Mouse (Mus musculus) stomach, embryonic 16.5 days (tissue): ENCODE measurements at regions not wholly inside any gene's neighbourhood (a gene's known extent, or its start where the extent isn't known, plus 50 kb on each side); places are given as distances from the start of the nearest gene placed in this dataset.

Experiments used
- ATAC-seq: fragments of 200-750 bp; cut with Nextera tagmentation; 2 replicates; pipeline ENCODE4 v1.8.0; 2017; ENCODE audit warnings: moderate number of reproducible peaks, moderate TSS enrichment; ENCODE audit not compliant: insufficient read depth, low FRiP score
- H3K27ac ChIP-seq: fragments of 300-500 bp; sonication (generic); 2 replicates; pipeline ENCODE4 v1.5.1; 2014; ENCODE audit warnings: low read length
- H3K27me3 ChIP-seq: fragments of 300-500 bp; sonication (generic); 2 replicates; pipeline ENCODE4 v1.6.1; 2014; ENCODE audit warnings: low read length, control low read depth, mixed read lengths; ENCODE audit not compliant: control insufficient read depth, insufficient read depth
- H3K36me3 ChIP-seq: fragments of 300-500 bp; sonication (generic); 2 replicates; pipeline ENCODE4 v1.6.1; 2014; ENCODE audit warnings: low read length; ENCODE audit not compliant: control insufficient read depth, insufficient read depth
- H3K4me1 ChIP-seq: fragments of 300-500 bp; sonication (generic); 2 replicates; pipeline ENCODE4 v1.6.1; 2014; ENCODE audit warnings: low read length, control low read depth, mixed read lengths; ENCODE audit not compliant: control insufficient read depth, insufficient read depth
- H3K4me2 ChIP-seq: fragments of 300-500 bp; sonication (generic); 2 replicates; pipeline ENCODE4 v1.6.1; 2014; ENCODE audit warnings: low read depth, low read length, mixed read lengths
- H3K4me3 ChIP-seq: fragments of 300-500 bp; sonication (generic); replicated peaks from 2 replicates; pipeline ENCODE4 v1.5.1; 2014; ENCODE audit warnings: mild to moderate bottlenecking, low read length
- H3K9ac ChIP-seq: fragments of 300-500 bp; sonication (generic); 2 replicates; pipeline ENCODE4 v1.6.1; 2014; ENCODE audit warnings: low read length
- H3K9me3 ChIP-seq: fragments of 300-500 bp; sonication (generic); replicated peaks from 2 replicates; pipeline ENCODE4 v1.6.1; 2016; ENCODE audit warnings: low read length, control low read depth; ENCODE audit not compliant: control insufficient read depth
- WGBS: fragments of 180-500 bp; shearing (Covaris S2); extraction: QIAGEN DNeasy Blood & Tissue Kit; methylation state at CpG from one replicate; pipeline ENCODE4 v1.1.7; 2014; 5-methylcytosine and 5-hydroxymethylcytosine counted together

DNA sequence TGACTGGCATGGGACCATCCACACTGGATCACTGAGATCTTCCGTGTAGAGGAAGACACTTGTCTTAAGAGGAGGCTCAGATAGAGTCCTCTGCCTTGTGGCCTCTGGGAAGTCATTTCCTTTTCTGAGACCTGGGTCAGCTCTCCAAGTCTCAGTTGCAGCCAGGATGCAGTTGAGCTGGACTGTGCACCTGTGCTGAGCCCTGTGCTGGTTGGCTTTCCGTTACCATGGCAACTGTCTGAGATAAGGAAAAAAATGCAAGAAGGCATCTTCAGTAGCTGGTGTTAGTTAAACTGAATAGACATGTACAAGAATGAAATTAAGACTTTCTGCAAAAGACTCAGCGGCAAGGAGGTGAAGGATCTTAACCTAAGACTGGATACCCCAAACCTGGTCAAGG lies 82.5 kb upstream of the Tut7 start:
- 76% methylated on average over 3 of the region's 3 CpGs for WGBS
- ATAC-seq = no peak
- H3K9ac ChIP-seq = no peak overlapping the region
- H3K27ac ChIP-seq = no peak overlapping the region
- H3K4me3 ChIP-seq = no peak overlapping the region
- H3K36me3 ChIP-seq = no peaks in the 10 kb centered on the region
- no peaks in the 10 kb centered on the region for H3K4me1 ChIP-seq
- no peak overlapping the region for H3K4me2 ChIP-seq
- H3K9me3 ChIP-seq = 0 out of 2 replicates have a peak, but pooled peaks cover 3% of the 10 kb centered on the region
- H3K27me3 ChIP-seq = no peaks in the 10 kb centered on the region

DNA sequence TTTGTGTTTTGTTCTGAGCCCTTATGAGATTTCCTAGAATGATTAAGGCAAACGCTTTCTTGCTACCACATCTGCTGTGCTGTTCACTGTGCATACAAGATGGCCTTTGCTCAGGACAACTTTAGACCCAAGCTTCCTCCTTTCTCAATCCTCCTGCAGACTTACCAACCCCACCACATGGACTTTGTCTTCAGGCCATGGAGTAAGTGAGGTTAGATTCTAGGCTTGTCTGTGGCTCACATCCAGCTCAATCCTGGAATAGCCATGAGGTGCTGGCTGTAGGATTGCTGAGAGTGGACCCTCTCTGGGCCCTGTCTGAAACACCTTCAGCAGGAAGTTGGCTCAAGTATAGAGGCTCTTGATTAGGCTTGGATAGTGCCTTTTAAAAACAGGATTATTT lies 81.5 kb upstream of the Tut7 start:
- H3K27ac ChIP-seq = no peak overlapping the region
- no peaks in the 10 kb centered on the region for H3K27me3 ChIP-seq
- no peaks in the 10 kb centered on the region for H3K4me1 ChIP-seq
- H3K36me3 ChIP-seq = no peaks in the 10 kb centered on the region
- no peak overlapping the region for H3K4me3 ChIP-seq
- no peak overlapping the region for H3K4me2 ChIP-seq
- WGBS = 62% methylated on average over 1 of the region's 1 CpGs
- 0 out of 2 replicates have a peak, but pooled peaks cover 3% of the 10 kb centered on the region for H3K9me3 ChIP-seq
- no peak for ATAC-seq
- H3K9ac ChIP-seq = no peak overlapping the region

DNA sequence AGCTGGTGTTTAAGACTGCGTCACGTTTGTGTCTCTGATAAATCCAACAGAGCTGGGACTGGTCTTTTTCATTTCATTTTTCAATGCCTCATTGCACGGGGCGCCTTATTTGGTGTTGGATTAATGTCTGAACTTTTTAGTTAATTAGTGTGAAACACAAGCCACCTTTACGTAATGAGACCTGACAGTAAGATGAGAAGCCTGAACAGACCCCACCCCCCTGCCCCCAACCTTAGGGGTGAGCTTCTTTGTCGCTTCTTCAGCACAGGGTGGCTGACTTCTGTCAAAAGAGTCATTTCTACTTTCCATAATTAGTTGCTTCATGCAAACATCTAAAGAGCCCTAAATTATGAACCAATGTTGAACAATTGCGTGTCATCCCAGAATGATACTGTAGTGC lies 76.6 kb upstream of the Tut7 start:
- Histone ChIP-seq H3K4me1 (no peaks in the 10 kb centered on the region), H3K36me3 (no peaks in the 10 kb centered on the region), H3K27ac (no peak overlapping the region), H3K27me3 (no peaks in the 10 kb centered on the region), H3K9ac (no peak overlapping the region), H3K9me3 (no peaks in the 10 kb centered on the region), H3K4me3 (no peak overlapping the region), H3K4me2 (no peak overlapping the region)
- ATAC-seq = no peak
- 62% methylated on average over 7 of the region's 7 CpGs for WGBS

DNA sequence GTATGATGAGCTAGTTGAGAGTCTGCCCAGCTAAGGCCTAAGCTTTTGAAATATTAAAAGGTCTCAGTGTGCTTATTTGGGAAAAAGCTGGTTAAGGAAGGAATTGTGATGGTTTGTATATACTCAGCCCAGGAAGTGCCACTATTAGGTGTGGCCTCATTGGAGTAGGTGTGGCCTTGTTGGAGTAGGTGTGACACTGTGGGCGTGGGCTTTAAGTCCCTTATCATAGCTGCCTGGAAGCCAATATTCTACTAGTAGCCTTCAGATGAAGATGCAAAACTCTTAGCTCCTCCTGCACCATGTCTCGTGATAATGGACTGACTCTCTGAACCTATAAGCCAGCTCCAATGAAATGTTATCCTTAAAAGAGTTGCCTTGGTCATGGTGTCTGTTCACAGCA lies 72.8 kb upstream of the Tut7 start:
- ATAC-seq = no peak
- Histone ChIP-seq H3K36me3 (no peaks in the 10 kb centered on the region), H3K4me3 (no peak overlapping the region), H3K4me1 (no peaks in the 10 kb centered on the region), H3K4me2 (no peak overlapping the region), H3K9me3 (no peaks in the 10 kb centered on the region), H3K27ac (no peak overlapping the region), H3K27me3 (0 out of 2 replicates have a peak, but pooled peaks cover 3% of the 10 kb centered on the region), H3K9ac (no peak overlapping the region)
- WGBS = 88% methylated on average over 2 of the region's 2 CpGs

DNA sequence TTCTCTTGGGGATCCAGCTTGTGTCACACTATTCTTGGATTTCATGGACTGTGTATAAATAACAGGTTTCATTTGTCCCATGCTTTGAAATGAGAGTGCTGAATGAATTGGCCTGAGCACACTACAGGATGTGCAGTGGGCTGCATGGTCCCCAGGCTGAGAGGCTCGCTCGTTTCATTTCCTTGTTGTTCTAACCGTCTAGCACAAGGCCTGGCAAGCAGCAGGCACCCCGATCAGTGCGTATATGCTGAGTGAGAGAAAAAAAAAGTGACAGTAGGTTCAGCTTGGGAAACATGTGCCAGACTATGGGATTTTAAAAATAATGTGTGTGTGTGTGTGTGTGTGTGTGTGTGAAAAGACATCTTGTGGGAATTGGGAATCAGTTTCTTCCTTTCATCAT lies 71.1 kb upstream of the Tut7 start:
- H3K4me1 ChIP-seq = no peaks in the 10 kb centered on the region
- no peak overlapping the region for H3K4me3 ChIP-seq
- WGBS = 57% methylated on average over 5 of the region's 5 CpGs
- H3K9me3 ChIP-seq = no peaks in the 10 kb centered on the region
- no peak overlapping the region for H3K9ac ChIP-seq
- 0 out of 2 replicates have a peak, but pooled peaks cover 3% of the 10 kb centered on the region for H3K27me3 ChIP-seq
- no peak overlapping the region for H3K27ac ChIP-seq
- H3K36me3 ChIP-seq = no peaks in the 10 kb centered on the region
- ATAC-seq = no peak
- no peak overlapping the region for H3K4me2 ChIP-seq

DNA sequence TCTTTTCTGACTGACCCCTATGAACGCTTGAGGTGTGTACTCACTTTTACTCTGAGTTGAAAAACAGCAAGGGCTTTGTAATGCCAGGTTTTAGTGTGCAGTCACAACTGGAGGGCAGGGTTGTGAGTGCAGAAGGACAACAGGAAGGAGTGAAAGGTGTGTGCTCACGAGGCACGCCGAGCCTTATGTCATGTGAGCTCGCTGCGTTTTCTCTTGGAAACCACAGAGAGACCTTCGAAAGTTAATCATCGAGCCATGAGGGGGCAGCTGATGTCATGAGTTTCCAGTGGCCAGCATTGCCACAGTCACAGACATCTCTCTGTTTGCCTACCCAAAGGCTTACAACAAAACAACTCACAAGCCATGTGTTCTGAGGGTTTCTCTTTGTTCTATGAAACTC lies 70.0 kb upstream of the Tut7 start:
- Histone ChIP-seq H3K4me1 (no peaks in the 10 kb centered on the region), H3K4me2 (no peak overlapping the region), H3K9ac (no peak overlapping the region), H3K4me3 (no peak overlapping the region), H3K27ac (no peak overlapping the region), H3K9me3 (no peaks in the 10 kb centered on the region), H3K27me3 (0 out of 2 replicates have a peak, but pooled peaks cover 3% of the 10 kb centered on the region), H3K36me3 (no peaks in the 10 kb centered on the region)
- no peak for ATAC-seq
- 67% methylated on average over 8 of the region's 8 CpGs for WGBS

DNA sequence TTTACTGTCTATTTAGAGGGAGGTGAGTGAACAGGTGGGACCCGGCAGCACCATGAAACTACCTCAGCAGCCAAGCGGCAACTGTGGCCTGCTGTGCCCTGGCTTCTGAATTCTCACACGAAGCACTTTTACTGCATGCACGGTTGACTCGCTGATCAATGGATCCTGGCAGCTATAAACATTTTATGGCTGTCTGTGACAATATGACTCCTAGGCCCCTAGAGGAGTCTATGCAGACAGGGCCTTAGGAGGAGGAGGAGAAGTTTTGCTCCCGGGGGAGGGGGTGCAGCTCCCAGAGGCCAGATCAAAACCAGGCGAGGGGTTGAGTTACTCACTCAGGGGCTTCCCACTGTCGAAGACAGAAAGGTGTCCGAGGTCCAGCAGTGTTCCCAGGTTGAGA lies 69.4 kb upstream of the Tut7 start:
- H3K9ac ChIP-seq = no peak overlapping the region
- H3K9me3 ChIP-seq = no peaks in the 10 kb centered on the region
- 0 out of 2 replicates have a peak, but pooled peaks cover 3% of the 10 kb centered on the region for H3K27me3 ChIP-seq
- H3K4me1 ChIP-seq = no peaks in the 10 kb centered on the region
- H3K4me2 ChIP-seq = no peak overlapping the region
- no peaks in the 10 kb centered on the region for H3K36me3 ChIP-seq
- H3K27ac ChIP-seq = no peak overlapping the region
- 49% methylated on average over 9 of the region's 9 CpGs for WGBS
- no peak overlapping the region for H3K4me3 ChIP-seq
- no peak for ATAC-seq

DNA sequence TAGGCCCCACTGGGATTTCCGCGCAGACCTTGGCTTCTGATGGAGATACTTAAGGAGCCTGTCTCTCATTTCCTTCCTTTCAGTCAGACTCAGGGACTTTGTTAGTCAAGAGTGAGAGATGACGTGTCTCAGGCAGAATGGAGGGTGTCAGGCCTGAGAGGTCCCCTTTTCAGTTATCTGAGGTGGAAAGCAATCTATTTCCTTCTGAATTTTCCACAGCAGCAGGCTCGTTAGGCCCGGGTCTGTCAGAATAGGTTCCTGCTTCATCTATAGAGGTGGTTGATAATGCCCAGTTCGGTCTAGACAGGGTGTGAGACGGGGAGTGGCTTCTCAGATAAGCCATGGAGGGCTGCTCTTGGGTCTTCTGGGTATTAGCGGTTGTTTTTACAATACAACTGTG lies 68.8 kb upstream of the Tut7 start:
- Histone ChIP-seq H3K4me2 (no peak overlapping the region), H3K9me3 (no peaks in the 10 kb centered on the region), H3K4me1 (no peaks in the 10 kb centered on the region), H3K4me3 (no peak overlapping the region), H3K9ac (no peak overlapping the region), H3K27me3 (0 out of 2 replicates have a peak, but pooled peaks cover 3% of the 10 kb centered on the region), H3K36me3 (no peaks in the 10 kb centered on the region), H3K27ac (no peak overlapping the region)
- 65% methylated on average over 8 of the region's 8 CpGs for WGBS
- ATAC-seq = no peak

DNA sequence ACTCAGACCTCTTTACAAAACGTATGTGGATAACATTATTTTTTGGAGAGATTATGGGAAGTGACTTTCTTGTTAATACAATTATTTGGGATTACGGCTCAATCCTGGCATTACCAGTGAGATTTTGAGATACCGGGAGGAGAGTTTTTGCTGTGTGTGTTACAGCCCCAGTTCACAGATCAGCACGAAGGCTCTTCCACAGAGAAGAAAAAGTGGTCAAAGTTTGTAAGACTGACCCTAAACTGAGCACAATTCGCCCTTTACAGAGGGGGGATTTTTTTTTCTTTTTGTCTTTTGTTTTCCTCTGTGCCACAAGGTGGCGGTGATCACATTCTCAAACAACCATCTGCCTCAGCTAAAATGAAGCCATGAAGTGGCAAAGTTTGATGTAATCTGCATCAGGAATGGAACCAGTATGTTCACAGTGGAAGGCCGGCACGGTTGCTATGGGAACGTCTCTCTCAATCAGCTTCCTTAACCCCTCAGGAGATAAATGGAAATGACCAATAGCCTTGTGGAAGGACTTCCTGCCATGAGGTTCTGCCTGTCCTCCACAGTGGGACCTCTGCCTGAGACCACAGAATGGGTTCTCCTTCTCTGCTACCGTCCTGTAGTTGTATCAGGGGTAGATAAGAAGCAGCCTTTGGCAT lies 66.6 kb upstream of the Tut7 start:
- ATAC-seq = no peak
- Histone ChIP-seq H3K4me1 (no peaks in the 10 kb centered on the region), H3K27ac (no peak overlapping the region), H3K27me3 (0 out of 2 replicates have a peak, but pooled peaks cover 3% of the 10 kb centered on the region), H3K4me2 (no peak overlapping the region), H3K4me3 (no peak overlapping the region), H3K9me3 (0 out of 2 replicates have a peak, but pooled peaks cover 5% of the 10 kb centered on the region), H3K9ac (no peak overlapping the region), H3K36me3 (no peaks in the 10 kb centered on the region)
- 18% methylated on average over 10 of the region's 10 CpGs for WGBS
